Mouse (Mus musculus) thymus, postnatal 0 days (tissue): ENCODE measurements around the gene Prss29. TPM values are rescaled to one million over a fixed set of nuclear protein-coding genes. Genes with fewer than 3 reads are reported as not detected.

Source experiments
- DNase-seq: peaks from one replicate; pipeline ENCODE4 v3.0.0-alpha.2; 2015; ENCODE audit warnings: low spot score
- polyA plus RNA-seq: library from polyadenylated mRNA; unstranded; fragments of >200 nt; fragmentation: Nextera tagmentation; extraction: Ambion mirVana; gene quantifications from 2 replicates; pipeline ENCODE4 v1.2.1, GENCODE M21; 2015

Prss29 gene
- polyA plus RNA-seq, 1 experiment from 2014 or later = 1.6 TPM

DNA sequence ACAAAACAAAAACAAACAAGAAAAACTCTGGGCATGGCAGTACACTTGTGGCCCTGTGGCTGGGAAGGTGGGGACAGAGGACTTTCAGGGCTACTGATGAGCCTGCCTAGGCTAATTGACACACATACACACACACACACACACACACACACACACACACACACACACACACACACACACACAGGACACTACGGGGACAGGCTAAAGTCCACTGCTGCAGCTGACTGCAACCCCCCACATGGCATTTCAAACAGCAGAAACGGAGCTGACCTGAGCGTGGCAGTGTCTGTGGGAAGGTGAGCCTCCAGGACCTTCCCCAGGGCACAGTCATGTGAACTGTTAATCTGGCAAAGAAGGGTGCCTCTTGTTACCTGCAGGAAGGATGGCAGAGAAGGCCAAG lies 23.0 kb downstream of the Prss29 start:
- no peak for DNase-seq

DNA sequence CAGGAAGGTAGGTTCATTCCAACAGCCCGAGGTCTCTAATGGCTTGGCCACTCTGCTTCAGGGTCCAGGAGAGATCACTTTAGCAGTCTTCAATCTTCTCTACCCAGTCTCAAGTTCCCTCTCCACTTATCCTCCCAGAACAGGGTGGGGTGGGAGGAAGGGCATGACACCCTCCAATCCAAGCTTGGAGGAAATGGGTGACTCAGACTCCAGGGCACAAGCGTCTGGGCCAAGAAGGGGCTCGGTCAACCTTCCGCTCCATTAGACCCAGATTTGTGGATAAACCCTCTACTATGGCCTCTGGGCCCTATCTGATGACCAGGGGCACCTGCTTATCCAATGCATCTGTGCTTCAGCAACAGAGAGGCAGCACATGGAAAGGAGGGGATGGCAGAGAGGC lies 27.0 kb downstream of the Prss29 start, which contains the start of gene Tpsab1:
Tpsab1 (minus strand) TSS at position 101 of the 400 bp plus-strand sequence.
- no peak for DNase-seq

DNA sequence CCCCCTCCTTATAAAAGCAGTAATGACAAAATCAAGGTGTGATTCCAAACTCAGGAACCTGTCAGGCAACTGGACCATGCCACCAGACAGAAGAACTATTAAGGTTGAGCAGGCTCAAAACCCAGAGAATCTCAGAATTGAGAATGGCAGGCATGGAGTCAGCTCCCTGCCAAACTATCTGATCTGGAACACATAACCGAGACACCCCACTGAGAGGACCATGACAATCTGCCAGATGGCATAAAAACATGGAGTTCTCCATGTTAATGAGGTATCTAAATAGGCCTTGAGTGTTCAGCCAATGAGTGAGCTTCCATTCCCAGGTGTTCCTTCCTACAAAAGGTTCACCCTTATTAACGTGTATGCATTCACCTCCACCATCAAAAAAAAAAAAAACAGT lies 42.8 kb downstream of the Prss29 start:
- DNase-seq = no peak

DNA sequence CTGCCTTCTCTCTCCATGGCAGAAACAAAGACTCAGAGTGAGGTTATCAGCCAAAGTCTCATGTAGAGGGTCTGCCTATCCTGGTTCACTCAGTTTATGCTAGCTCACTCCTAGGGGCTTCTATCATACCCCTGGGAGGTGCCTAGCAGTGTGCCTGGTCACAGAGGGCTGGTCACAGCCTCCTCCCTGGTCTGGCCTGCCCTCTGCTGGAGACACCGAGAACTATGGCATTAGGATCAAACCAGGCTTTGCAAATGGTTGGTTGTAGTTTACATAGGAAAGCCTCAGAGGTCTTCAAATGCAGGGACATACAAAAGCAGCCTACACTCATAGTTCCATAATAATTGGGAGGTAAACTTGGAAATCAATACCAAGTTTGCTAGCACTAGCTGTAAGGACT lies 45.3 kb downstream of the Prss29 start:
- peak; percentile 38 for DNase-seq

DNA sequence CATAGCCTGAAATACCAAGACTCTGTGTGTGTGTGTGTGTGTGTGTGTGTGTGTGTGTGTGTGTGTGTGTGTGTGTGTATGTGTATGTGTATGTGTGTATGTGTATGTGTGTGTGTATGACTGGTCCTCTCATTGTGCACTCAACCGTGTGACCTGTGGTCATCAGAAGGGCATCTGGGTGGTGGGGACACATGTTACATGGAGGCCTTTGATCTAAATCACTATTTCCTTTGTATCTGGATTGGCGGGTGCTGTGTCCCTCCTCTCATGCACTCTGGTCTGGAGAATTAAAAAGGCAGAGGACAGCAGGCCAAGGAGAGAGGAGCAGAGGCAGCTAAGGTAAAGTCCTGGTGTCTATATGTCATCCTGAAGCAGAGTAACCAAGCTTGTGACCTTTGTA lies 47.6 kb downstream of the Prss29 start, which contains the start of gene Tpsb2:
Tpsb2 (plus strand) TSS at position 301 of the 400 bp plus-strand sequence.
- DNase-seq = no peak

DNA sequence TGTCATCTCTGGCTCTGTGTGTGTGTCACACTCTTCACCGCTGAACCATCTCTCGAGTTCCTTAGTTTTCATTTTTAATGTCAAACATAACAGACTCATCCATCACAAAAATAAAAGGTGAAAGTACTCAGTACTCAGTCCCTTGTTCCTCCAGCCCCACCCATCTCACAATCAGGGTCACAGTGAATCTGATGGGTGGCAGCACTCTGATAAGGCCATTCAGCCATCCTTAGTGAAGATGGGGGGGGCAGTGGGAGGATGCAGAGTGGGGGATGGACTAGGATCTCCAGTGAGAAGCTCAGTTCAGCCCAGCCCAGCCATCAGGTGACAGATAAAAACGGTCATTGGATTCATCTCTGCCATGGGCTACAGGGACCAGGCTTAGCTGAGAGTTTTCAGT lies 50.5 kb downstream of the Prss29 start, which contains the start of gene Tpsg1:
Tpsg1 (plus strand) TSS at position 301 of the 400 bp plus-strand sequence.
- no peak for DNase-seq

Other genes with a start within 250 kb of the Prss29 start
- gene Tmem204, start 235.1 kb upstream of the Prss29 start, polyA plus RNA-seq = 5.5 and 6.0 TPM in 2 replicates
- 19.2 and 19.8 TPM in 2 replicates for gene Telo2, start 202.7 kb upstream of the Prss29 start, polyA plus RNA-seq
- 0.12 TPM in 1 of 2 replicates, not detected in the other for gene Ptx4, start 197.9 kb upstream of the Prss29 start, polyA plus RNA-seq
- 12.7 and 15.0 TPM in 2 replicates for gene Clcn7, start 185.3 kb upstream of the Prss29 start, polyA plus RNA-seq
- 0.07 and 0.10 TPM in 2 replicates for gene Ccdc154, start 156.2 kb upstream of the Prss29 start, polyA plus RNA-seq
- 0.19 TPM in 1 of 2 replicates, not detected in the other for gene Gm38655, start 143.2 kb upstream of the Prss29 start, polyA plus RNA-seq
- 34.4 and 34.5 TPM in 2 replicates for gene BC003965, start 134.1 kb upstream of the Prss29 start, polyA plus RNA-seq
- gene Unkl, start 130.3 kb upstream of the Prss29 start, polyA plus RNA-seq = 12.4 and 13.9 TPM in 2 replicates
- gene Gnptg, start 78.5 kb upstream of the Prss29 start, polyA plus RNA-seq = 60.4 and 61.6 TPM in 2 replicates
- 73.5 and 74.0 TPM in 2 replicates for gene Tsr3, start 78.5 kb upstream of the Prss29 start, polyA plus RNA-seq
- gene Baiap3, start 62.3 kb upstream of the Prss29 start, polyA plus RNA-seq = 28.9 and 32.5 TPM in 2 replicates
- gene Ube2i, start 44.0 kb upstream of the Prss29 start, polyA plus RNA-seq = 772 and 787 TPM in 2 replicates
- 1.2 and 2.1 TPM in 2 replicates for gene Prss34, start 20.3 kb upstream of the Prss29 start, polyA plus RNA-seq
- gene Prss28, start 10.0 kb upstream of the Prss29 start, polyA plus RNA-seq = 0.30 TPM in 1 of 2 replicates, not detected in the other
- gene Tpsab1, start 26.9 kb downstream of the Prss29 start, polyA plus RNA-seq = 0.30 and 0.40 TPM in 2 replicates
- 8.0 and 9.1 TPM in 2 replicates for gene Tpsb2, start 47.7 kb downstream of the Prss29 start, polyA plus RNA-seq
- 0.36 and 0.52 TPM in 2 replicates for gene Tpsg1, start 50.6 kb downstream of the Prss29 start, polyA plus RNA-seq
- 0.17 and 0.18 TPM in 2 replicates for gene Cacna1h, start 115.1 kb downstream of the Prss29 start, polyA plus RNA-seq
- 0.20 and 0.53 TPM in 2 replicates for gene Tekt4, start 136.0 kb downstream of the Prss29 start, polyA plus RNA-seq
- gene Sstr5, start 178.6 kb downstream of the Prss29 start, polyA plus RNA-seq = 0.05 and 0.07 TPM in 2 replicates